In genomic region chr13:9636505-9636904, GRCm38 (mm10) we compare ENCODE assay signal across 8 mouse cellular contexts.
DNase-seq lines count a peak whose midpoint lies in the region; ATAC-seq and TF ChIP-seq lines count a peak whose summit lies in the region.

No protein-coding gene starts in this region.

- 0 out of 2 replicates have a peak, but pooled peaks cover 2% of the 10 kb centered on the region for H3K36me3 ChIP-seq in heart, embryonic 12.5 days

- no peak for ATAC-seq in heart, embryonic 12.5 days (ENCODE audit: insufficient number of reproducible peaks, low FRiP score)

- DNase-seq in heart, adult 8-10 months (ENCODE audit: low spot score), result peak; percentile 6
- DNase-seq in B cell, adult 2 months, result peak; percentile 11 to 29
- peak; percentile 69 for DNase-seq in adipocyte (ENCODE audit: low spot score)
- peak; percentile 34 to 39 for DNase-seq in kidney, postnatal 4 days
- peak; percentile 3 to 12 for DNase-seq in natural killer cell, adult 2 months (ENCODE audit: low spot score in 2 of 2)
- no peak for DNase-seq in spleen, adult 18-20 months

- no peaks in the 10 kb centered on the region for H3K9me3 ChIP-seq in heart, embryonic 12.5 days (replicated peaks)

- TF ChIP-seq POLR2A in embryonic fibroblast, embryonic 13.5 days (IDR thresholded peaks at IDR 0.05; ENCODE audit: low read depth, low read length), result no peak

- H3K27me3 ChIP-seq in heart, embryonic 12.5 days (replicated peaks), result no peaks in the 10 kb centered on the region

- peak; percentile 48; the same call in 1 of the 2 replicates for TF ChIP-seq CTCF in embryonic fibroblast, embryonic 13.5 days (IDR thresholded peaks at IDR 0.05; ENCODE audit: borderline replicate concordance, insufficient read depth, low read length)

- 56% methylated on average over 4 of the region's 4 CpGs for WGBS in heart, embryonic 12.5 days

- no peak overlapping the region for H3K4me3 ChIP-seq in heart, embryonic 12.5 days
- H3K4me3 ChIP-seq in embryonic fibroblast, embryonic 13.5 days (ENCODE audit: insufficient read depth, low read length), result no peak overlapping the region

- H3K4me2 ChIP-seq in heart, embryonic 12.5 days, result no peak overlapping the region

- H3K4me1 ChIP-seq in heart, embryonic 12.5 days (replicated peaks), result peaks cover 8% of the 10 kb centered on the region
- no peaks in the 10 kb centered on the region for H3K4me1 ChIP-seq in embryonic fibroblast, embryonic 13.5 days (ENCODE audit: control insufficient read depth, insufficient read depth, low read length)

- H3K27ac ChIP-seq in heart, embryonic 12.5 days (ENCODE audit: poor library complexity, severe bottlenecking), result no peak overlapping the region
- no peak overlapping the region for H3K27ac ChIP-seq in embryonic fibroblast, embryonic 13.5 days (ENCODE audit: insufficient read depth, low read length)

- no peak overlapping the region for H3K9ac ChIP-seq in heart, embryonic 12.5 days

Comparison
In these comparisons a context has a peak if more than half of its experiments do, and no peak if none do; other contexts are left out.
1. DNase-seq: peak in heart, adult 8-10 months (single experiment), B cell, adult 2 months (2 of 2), adipocyte (single experiment), kidney, postnatal 4 days (2 of 2) and natural killer cell, adult 2 months (2 of 2); none in spleen, adult 18-20 months (0 of 2).